Mouse (Mus musculus): ENCODE measurements around the gene Pbx4. TPM values are rescaled to one million over a fixed set of nuclear protein-coding genes. Genes with fewer than 3 reads are reported as not detected.

Gene Pbx4
- total RNA-seq, 2 experiments from 2014 or later = 1.1 to 1.2 TPM

- DNase-seq = peak; percentile 99
These were observed 69.3 kb downstream of the Pbx4 start for GRCm38 (mm10) chr8:69901484-69902162.

- DNase-seq = peak; percentile 44
These were observed 70.1 kb downstream of the Pbx4 start, which contains the start of the genes Tssk6, Ndufa13 and Yjefn3 for GRCm38 (mm10) chr8:69902163-69903062. Tssk6 (plus strand) TSS chr8:69902184. Ndufa13 (minus strand) TSS chr8:69902558. Yjefn3 (minus strand) TSS chr8:69902712.

GRCm38 (mm10) chr8:69903063-69903542 lies 70.8 kb downstream of the Pbx4 start:
- DNase-seq = peak; percentile 99

GRCm38 (mm10) chr8:69904096-69904495 lies 71.8 kb downstream of the Pbx4 start:
- DNase-seq = no peak

GRCm38 (mm10) chr8:69906260-69906659 lies 74.0 kb downstream of the Pbx4 start:
- DNase-seq = no peak

- DNase-seq = no peak
These were observed 74.8 kb downstream of the Pbx4 start for GRCm38 (mm10) chr8:69907106-69907505.

- DNase-seq = no peak
These were observed 79.6 kb downstream of the Pbx4 start for GRCm38 (mm10) chr8:69911917-69912316.

- no peak for DNase-seq
These were observed 80.3 kb downstream of the Pbx4 start for GRCm38 (mm10) chr8:69912478-69913074.

GRCm38 (mm10) chr8:69914526-69914925 lies 82.2 kb downstream of the Pbx4 start:
- DNase-seq = no peak

- DNase-seq = peak; percentile 62
These were observed 83.5 kb downstream of the Pbx4 start for GRCm38 (mm10) chr8:69915748-69916147.

GRCm38 (mm10) chr8:69918506-69918905 lies 86.2 kb downstream of the Pbx4 start:
- DNase-seq = no peak

- peak; percentile 87 for DNase-seq
These were observed 86.7 kb downstream of the Pbx4 start for GRCm38 (mm10) chr8:69919010-69919409.

- peak; percentile 58 for DNase-seq
These were observed 87.8 kb downstream of the Pbx4 start for GRCm38 (mm10) chr8:69919876-69920662.

- DNase-seq = no peak
These were observed 88.8 kb downstream of the Pbx4 start for GRCm38 (mm10) chr8:69921141-69921540.

Other genes with a start within 250 kb of the Pbx4 start
- 10 to 100 TPM; 11.0 to 11.6 TPM for gene Zfp868, start 206.9 kb upstream of the Pbx4 start, total RNA-seq (2021)
- 1 to 10 TPM in 1 of 2 experiments, under 1 TPM in 1; 0.97 to 1.6 TPM for gene Zfp964, start 178.0 kb upstream of the Pbx4 start, total RNA-seq (2021)
- gene Zfp869, start 121.8 kb upstream of the Pbx4 start, total RNA-seq (2021) = 10 to 100 TPM; 16.2 to 17.3 TPM
- 1 to 10 TPM; 2.6 to 2.8 TPM for gene Zfp963, start 82.5 kb upstream of the Pbx4 start, total RNA-seq (2021)
- 1 to 10 TPM; 1.8 to 1.9 TPM for gene Gm20422, start 57.6 kb upstream of the Pbx4 start, total RNA-seq (2021)
- 10 to 100 TPM; 22.3 to 22.5 TPM for gene Atp13a1, start 41.3 kb upstream of the Pbx4 start, total RNA-seq (2021)
- gene Zfp866, start 41.3 kb upstream of the Pbx4 start, total RNA-seq (2021) = 10 to 100 TPM; 19.1 to 19.9 TPM
- gene Gmip, start 23.8 kb upstream of the Pbx4 start, total RNA-seq (2021) = 1 to 10 TPM; 6.1 to 8.1 TPM
- 1 to 10 TPM in 1 of 2 experiments, under 1 TPM in 1; 0.91 to 1.1 TPM for gene Lpar2, start 10.1 kb upstream of the Pbx4 start, total RNA-seq (2021)
- gene Cilp2, start 55.2 kb downstream of the Pbx4 start, total RNA-seq (2021) = under 1 TPM; 0.50 to 0.74 TPM
- under 1 TPM in 1 of 2 experiments, not detected in 1; 0.33 TPM for gene Tssk6, start 69.7 kb downstream of the Pbx4 start, total RNA-seq (2021)
- 100 to 1,000 TPM; 286 to 326 TPM for gene Ndufa13, start 70.1 kb downstream of the Pbx4 start, total RNA-seq (2021)
- gene Yjefn3, start 70.2 kb downstream of the Pbx4 start, total RNA-seq (2021) = 1 to 10 TPM; 6.2 to 8.6 TPM
- 10 to 100 TPM; 75.9 to 79.5 TPM for gene Gatad2a, start 163.9 kb downstream of the Pbx4 start, total RNA-seq (2021)
- gene Mau2, start 210.2 kb downstream of the Pbx4 start, total RNA-seq (2021) = 10 to 100 TPM; 39.5 to 40.8 TPM
- 10 to 100 TPM; 23.2 to 23.8 TPM for gene Sugp1, start 210.3 kb downstream of the Pbx4 start, total RNA-seq (2021)
- gene Tm6sf2, start 240.4 kb downstream of the Pbx4 start, total RNA-seq (2021) = 1 to 10 TPM in 1 of 2 experiments, under 1 TPM in 1; 0.95 to 1.0 TPM